In the genomic region with DNA sequence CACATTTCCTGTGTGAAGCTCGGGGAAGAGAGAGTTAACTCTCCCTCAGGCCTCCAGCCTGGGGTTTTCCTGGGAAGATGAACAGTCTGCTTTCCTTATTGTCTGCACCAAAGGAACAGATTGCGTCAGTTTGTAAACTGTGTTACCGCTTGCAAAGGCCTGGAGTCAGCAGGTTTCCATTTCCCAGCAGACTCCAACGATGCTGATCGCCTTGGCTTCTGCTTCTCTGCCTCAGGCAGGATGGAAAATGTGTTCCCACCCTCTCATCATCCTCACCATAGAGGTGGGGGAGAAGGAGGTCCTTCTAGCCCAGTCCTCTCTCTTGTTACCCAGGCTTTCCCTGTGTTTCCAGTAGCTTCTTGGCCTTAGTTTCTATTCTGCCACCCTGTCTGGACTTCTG, we compare ENCODE assay signal across 9 mouse cellular contexts. TPM values are rescaled to one million over a fixed set of nuclear protein-coding genes. Genes with fewer than 3 reads are reported as not detected.
A peak's percentile ranks its signal among the peaks of the same experiment; 100 is the strongest.
DNase-seq lines count a peak whose midpoint lies in the region; ATAC-seq lines count a peak whose summit lies in the region.
"Had no signal": no experiment of that assay in that cellular context is flagged by ENCODE, and none has a peak within 500 bp of the region (broad histone marks: within the 10 kb centered on the region; RNA-seq: fewer than 3 reads in every experiment).

No protein-coding gene starts in this region.

- no peak for DNase-seq in embryonic facial prominence, embryonic 10.5 days (ENCODE audit: low spot score)
- no peak for DNase-seq in neural tube, embryonic 10.5 days (ENCODE audit: extremely low spot score, low spot score)
- DNase-seq in layer of hippocampus, adult 9-11 months = peak; percentile 61
- peak; percentile 40 for DNase-seq in skeletal muscle tissue, adult 2 months (ENCODE audit: low read depth, low spot score)
- DNase-seq in urinary bladder, postnatal 4 days (ENCODE audit: low spot score in 2 of 2) = no peak
- DNase-seq in frontal cortex, postnatal 14 days (ENCODE audit: low spot score in 2 of 2) = no peak

- H3K9ac ChIP-seq in embryonic facial prominence, embryonic 13.5 days = no peak overlapping the region
- no peak overlapping the region for H3K9ac ChIP-seq in neural tube, embryonic 12.5 days
- H3K9ac ChIP-seq: heart, embryonic 15.5 days had no signal

- H3K9me3 ChIP-seq in embryonic facial prominence, embryonic 13.5 days = no peaks in the 10 kb centered on the region
- H3K9me3 ChIP-seq in embryonic facial prominence, embryonic 10.5 days = no peaks in the 10 kb centered on the region
- no peaks in the 10 kb centered on the region for H3K9me3 ChIP-seq in neural tube, embryonic 12.5 days
- H3K9me3 ChIP-seq: heart, embryonic 15.5 days had no signal

- no peaks in the 10 kb centered on the region for H3K27me3 ChIP-seq in embryonic facial prominence, embryonic 13.5 days
- H3K27me3 ChIP-seq in embryonic facial prominence, embryonic 10.5 days (replicated peaks; ENCODE audit: low read depth, poor library complexity, severe bottlenecking) = no peaks in the 10 kb centered on the region
- no peaks in the 10 kb centered on the region for H3K27me3 ChIP-seq in neural tube, embryonic 12.5 days (replicated peaks)
- H3K27me3 ChIP-seq: heart, embryonic 15.5 days had no signal

- ATAC-seq in embryonic facial prominence, embryonic 13.5 days (ENCODE audit: insufficient number of reproducible peaks, insufficient read depth, low FRiP score, low TSS enrichment, low read depth) = 0 out of 2 replicates have a peak, but pooled peaks have one; percentile 28
- peak; percentile 38; the same call in 1 of the 2 replicates for ATAC-seq in neural tube, embryonic 12.5 days (ENCODE audit: low FRiP score, low read depth)

- WGBS in embryonic facial prominence, embryonic 13.5 days = 31% methylated on average over 5 of the region's 5 CpGs
- 57% methylated on average over 5 of the region's 5 CpGs for WGBS in embryonic facial prominence, embryonic 10.5 days
- WGBS in neural tube, embryonic 12.5 days = 29% methylated on average over 5 of the region's 5 CpGs

- H3K36me3 ChIP-seq in embryonic facial prominence, embryonic 13.5 days = no peaks in the 10 kb centered on the region
- peaks cover 4% of the 10 kb centered on the region; the same call in 1 of the 2 replicates for H3K36me3 ChIP-seq in embryonic facial prominence, embryonic 10.5 days (replicated peaks)
- no peaks in the 10 kb centered on the region for H3K36me3 ChIP-seq in neural tube, embryonic 12.5 days
- H3K36me3 ChIP-seq: heart, embryonic 15.5 days had no signal

- peak overlapping the region; percentile 40 for H3K27ac ChIP-seq in embryonic facial prominence, embryonic 13.5 days
- H3K27ac ChIP-seq in embryonic facial prominence, embryonic 10.5 days (replicated peaks) = no peak overlapping the region
- H3K27ac ChIP-seq in neural tube, embryonic 12.5 days = no peak overlapping the region; the same call in 1 of the 2 replicates
- H3K27ac ChIP-seq: heart, embryonic 15.5 days had no signal

- no peak overlapping the region for H3K4me2 ChIP-seq in embryonic facial prominence, embryonic 13.5 days
- peak overlapping the region; percentile 20; the same call in 1 of the 2 replicates for H3K4me2 ChIP-seq in neural tube, embryonic 12.5 days (replicated peaks)
- H3K4me2 ChIP-seq: heart, embryonic 15.5 days had no signal

- H3K4me3 ChIP-seq in embryonic facial prominence, embryonic 13.5 days = no peak overlapping the region
- H3K4me3 ChIP-seq in embryonic facial prominence, embryonic 10.5 days = no peak overlapping the region
- H3K4me3 ChIP-seq in neural tube, embryonic 12.5 days = no peak overlapping the region
- H3K4me3 ChIP-seq: heart, embryonic 15.5 days had no signal

- H3K4me1 ChIP-seq in embryonic facial prominence, embryonic 13.5 days = peaks cover 41% of the 10 kb centered on the region
- H3K4me1 ChIP-seq in embryonic facial prominence, embryonic 10.5 days = peaks cover 24% of the 10 kb centered on the region
- peaks cover 17% of the 10 kb centered on the region for H3K4me1 ChIP-seq in neural tube, embryonic 12.5 days

RNA-seq across cellular contexts. Expression of gene Lrrc4, which starts 33.1 kb away (rescaled TPM):
- polyA plus RNA-seq in embryonic facial prominence, embryonic 13.5 days (2015; fragmentation: Nextera tagmentation; extraction: Ambion mirVana) = 1.2 and 1.3 TPM in 2 replicates
- polyA plus RNA-seq in embryonic facial prominence, embryonic 10.5 days (2016; fragmentation: Nextera tagmentation; extraction: Ambion mirVana) = 0.79 and 0.98 TPM in 2 replicates
- polyA plus RNA-seq in neural tube, embryonic 12.5 days (2016; fragmentation: Nextera tagmentation; extraction: Ambion mirVana) = 6.5 and 6.9 TPM in 2 replicates

Comparison
In these comparisons a context has a peak if more than half of its experiments do, and no peak if none do; other contexts are left out.
1. DNase-seq: peak in layer of hippocampus, adult 9-11 months (single experiment) and skeletal muscle tissue, adult 2 months (single experiment); none in embryonic facial prominence, embryonic 10.5 days (single experiment), neural tube, embryonic 10.5 days (single experiment), urinary bladder, postnatal 4 days (0 of 2) and frontal cortex, postnatal 14 days (0 of 2).